Mouse (Mus musculus) cerebellum, postnatal 10 days (tissue): ENCODE measurements at regions not wholly inside any gene's neighbourhood (a gene's known extent, or its start where the extent isn't known, plus 50 kb on each side); places are given as distances from the start of the nearest gene placed in this dataset.

Experiments used
- DNase-seq, 2 experiments: peaks; one replicate each; pipeline ENCODE4 v3.0.0; 2021; ENCODE audit warnings: mixed read lengths in 2 of 2

DNA sequence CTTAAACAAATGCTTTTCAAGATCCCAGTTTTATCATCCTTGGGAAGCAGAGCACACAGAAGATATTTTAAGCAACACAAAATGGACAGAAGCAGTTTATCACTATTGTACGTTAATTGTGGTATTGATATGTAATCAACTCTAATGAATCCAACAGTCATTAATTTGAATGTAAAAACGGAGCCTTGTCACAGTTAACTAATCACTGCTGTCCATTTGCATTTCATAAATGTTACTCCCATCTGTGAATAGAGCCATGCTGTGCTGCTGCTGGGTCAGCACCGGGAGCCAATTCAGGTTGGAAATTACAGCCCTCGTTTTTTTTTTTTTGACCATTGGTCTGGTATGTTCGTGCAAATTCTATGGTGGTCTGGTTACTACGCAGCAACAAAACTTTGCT is 85.0 kb upstream of the Fbxo33 start:
- DNase-seq = no peak
